Mouse (Mus musculus) embryonic facial prominence, embryonic 13.5 days (tissue): ENCODE measurements around the gene Psmd5. TPM values are rescaled to one million over a fixed set of nuclear protein-coding genes. Genes with fewer than 3 reads are reported as not detected.

Experiments used
- ATAC-seq: fragments of 200-750 bp; cut with Nextera tagmentation; 2 replicates; pipeline ENCODE4 v1.8.0; 2017; ENCODE audit warnings: low read depth; ENCODE audit not compliant: insufficient number of reproducible peaks, insufficient read depth, low FRiP score, low TSS enrichment
- H3K27ac ChIP-seq: fragments of 300-500 bp; sonication (generic); 2 replicates; pipeline ENCODE4 v1.5.1; 2015; ENCODE audit warnings: moderate library complexity, mild to moderate bottlenecking, inconsistent platforms
- H3K27me3 ChIP-seq: fragments of 300-500 bp; sonication (generic); 2 replicates; pipeline ENCODE4 v1.6.1; 2015; ENCODE audit warnings: mild to moderate bottlenecking, inconsistent platforms
- H3K36me3 ChIP-seq: fragments of 300-500 bp; sonication (generic); 2 replicates; pipeline ENCODE4 v1.6.1; 2015; ENCODE audit warnings: mild to moderate bottlenecking, inconsistent platforms
- H3K4me1 ChIP-seq: fragments of 300-500 bp; sonication (generic); 2 replicates; pipeline ENCODE4 v1.6.1; 2015; ENCODE audit warnings: inconsistent platforms
- H3K4me2 ChIP-seq: fragments of 300-500 bp; sonication (generic); 2 replicates; pipeline ENCODE4 v1.6.1; 2015; ENCODE audit warnings: moderate library complexity, mild to moderate bottlenecking, inconsistent platforms
- H3K4me3 ChIP-seq: fragments of 300-500 bp; sonication (generic); 2 replicates; pipeline ENCODE4 v1.5.1; 2015; ENCODE audit warnings: mild to moderate bottlenecking, inconsistent platforms
- H3K9ac ChIP-seq: fragments of 300-500 bp; sonication (generic); 2 replicates; pipeline ENCODE4 v1.6.1; 2015; ENCODE audit warnings: mild to moderate bottlenecking, inconsistent platforms
- H3K9me3 ChIP-seq: fragments of 300-500 bp; sonication (generic); 2 replicates; pipeline ENCODE4 v1.6.1; 2016; ENCODE audit warnings: inconsistent platforms
- WGBS: fragments of 180-500 bp; shearing (Covaris S2); methylation state at CpG from one replicate; pipeline ENCODE4 v1.1.7; 2015; ENCODE audit warnings: mixed read lengths; 5-methylcytosine and 5-hydroxymethylcytosine counted together
- polyA plus RNA-seq: library from polyadenylated mRNA; unstranded; fragments of >200 nt; fragmentation: Nextera tagmentation; extraction: Ambion mirVana; gene quantifications from 2 replicates; pipeline ENCODE4 v1.2.1, GENCODE M21; 2015

The Psmd5 gene
- polyA plus RNA-seq, 1 experiment from 2014 or later = 101 TPM

DNA sequence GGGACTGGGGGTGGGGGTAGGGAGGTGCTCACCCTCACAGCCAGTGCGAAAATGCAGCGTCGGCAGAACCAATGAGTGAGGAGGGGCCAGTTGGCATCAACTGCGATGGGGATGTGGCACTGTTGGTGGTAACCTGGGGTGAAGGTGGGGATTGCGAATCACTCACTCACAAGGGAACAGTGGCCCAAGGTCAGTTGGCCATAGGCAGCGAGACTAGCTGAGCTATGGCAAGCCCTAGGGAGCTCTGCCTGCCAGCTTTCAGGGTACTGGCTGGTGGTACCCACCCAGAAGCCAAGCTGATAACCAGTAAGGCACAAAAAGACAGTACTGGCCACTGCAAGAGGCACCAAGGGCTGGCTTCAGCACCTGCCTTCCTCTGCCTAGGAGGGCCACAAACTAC is 31.7 kb upstream of the Psmd5 start:
- no peaks in the 10 kb centered on the region for H3K36me3 ChIP-seq
- no peak overlapping the region for H3K9ac ChIP-seq
- no peaks in the 10 kb centered on the region for H3K9me3 ChIP-seq
- no peak overlapping the region for H3K4me3 ChIP-seq
- peaks cover 14% of the 10 kb centered on the region for H3K4me1 ChIP-seq
- no peak overlapping the region for H3K27ac ChIP-seq
- peaks cover 14% of the 10 kb centered on the region for H3K27me3 ChIP-seq
- H3K4me2 ChIP-seq = no peak overlapping the region
- ATAC-seq = no peak
- WGBS = 68% methylated on average over 6 of the region's 6 CpGs

DNA sequence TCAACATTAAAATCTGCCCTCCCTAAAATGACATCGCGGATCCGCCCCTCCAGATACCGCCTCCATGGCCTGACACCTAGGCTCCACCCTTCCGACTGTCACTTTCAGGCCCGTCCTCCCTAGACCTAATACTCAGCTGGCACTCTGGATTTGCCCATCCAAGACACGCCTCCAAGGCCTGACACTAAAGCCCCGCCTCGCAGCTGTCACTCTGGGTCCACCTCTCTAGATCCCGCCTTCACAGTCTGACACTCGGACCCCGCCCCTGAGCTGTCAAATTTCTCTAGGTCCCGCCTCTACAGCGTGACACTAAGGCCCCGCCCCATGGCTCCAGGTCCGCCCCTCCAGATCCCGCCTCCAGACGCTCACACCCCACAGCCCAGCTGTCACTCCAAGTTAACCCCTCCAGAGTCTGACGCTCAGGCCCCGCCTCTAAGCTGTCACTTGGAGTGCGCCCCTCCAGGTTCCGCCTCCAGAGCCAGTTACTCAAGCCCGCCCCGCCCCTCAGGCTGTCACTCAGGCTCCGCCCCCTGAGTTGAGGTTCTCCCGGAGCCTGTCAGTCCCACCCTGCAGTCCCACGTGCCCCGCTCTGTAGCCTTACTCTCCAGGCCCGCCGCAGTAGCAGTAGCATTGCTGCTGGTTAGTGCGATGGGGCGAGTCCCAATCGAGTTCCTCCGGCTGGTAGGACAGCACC is 30.2 kb upstream of the Psmd5 start:
- no peaks in the 10 kb centered on the region for H3K9me3 ChIP-seq
- H3K27ac ChIP-seq = no peak overlapping the region
- ATAC-seq = peak; percentile 94
- H3K9ac ChIP-seq = 0 out of 2 replicates have a peak overlapping the region, but pooled peaks have one; percentile 46
- H3K36me3 ChIP-seq = no peaks in the 10 kb centered on the region
- peak overlapping the region; percentile 60 for H3K4me2 ChIP-seq
- peaks cover 7% of the 10 kb centered on the region for H3K27me3 ChIP-seq
- H3K4me1 ChIP-seq = peaks cover 14% of the 10 kb centered on the region
- whole genome bisulfite sequencing = under 1% methylated on average over 34 of the region's 34 CpGs
- peak overlapping the region; percentile 36 for H3K4me3 ChIP-seq

DNA sequence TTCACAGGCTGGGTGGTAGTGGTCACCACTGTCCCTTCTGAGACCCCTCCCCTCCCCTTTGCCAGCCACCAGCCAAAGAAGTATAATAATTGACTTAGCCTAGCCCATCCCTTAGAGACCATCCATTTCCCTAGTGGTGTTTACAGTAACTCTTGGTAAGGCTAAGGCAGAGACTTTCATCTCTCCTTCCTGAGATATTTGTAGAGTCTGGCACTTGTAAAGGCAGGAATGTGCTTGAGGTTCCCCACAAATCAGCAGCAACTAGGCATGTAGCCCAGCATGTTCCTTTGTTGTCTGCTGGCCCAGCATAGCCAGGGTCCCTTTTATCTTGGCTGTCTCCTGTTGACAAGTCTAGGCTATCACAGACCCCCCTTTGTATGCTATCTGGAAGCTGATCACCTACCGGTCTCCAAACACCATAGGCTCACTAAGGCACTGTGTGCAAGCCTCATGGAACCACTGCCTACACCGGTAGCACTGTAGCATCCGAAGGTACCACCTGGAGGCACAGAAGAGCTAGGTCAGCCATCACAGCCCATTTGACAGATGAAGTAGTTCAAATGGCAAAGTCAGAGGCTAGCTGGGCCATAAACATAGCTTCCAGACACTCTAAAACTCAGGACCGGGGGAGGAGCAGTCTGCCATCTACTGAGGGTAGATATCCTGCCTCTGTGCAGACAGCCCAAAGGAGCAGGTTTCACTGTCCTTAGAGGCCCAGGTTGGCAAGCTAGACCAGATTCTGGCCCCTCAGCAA is 29.1 kb upstream of the Psmd5 start:
- no peaks in the 10 kb centered on the region for H3K9me3 ChIP-seq
- WGBS = 77% methylated on average over 4 of the region's 4 CpGs

DNA sequence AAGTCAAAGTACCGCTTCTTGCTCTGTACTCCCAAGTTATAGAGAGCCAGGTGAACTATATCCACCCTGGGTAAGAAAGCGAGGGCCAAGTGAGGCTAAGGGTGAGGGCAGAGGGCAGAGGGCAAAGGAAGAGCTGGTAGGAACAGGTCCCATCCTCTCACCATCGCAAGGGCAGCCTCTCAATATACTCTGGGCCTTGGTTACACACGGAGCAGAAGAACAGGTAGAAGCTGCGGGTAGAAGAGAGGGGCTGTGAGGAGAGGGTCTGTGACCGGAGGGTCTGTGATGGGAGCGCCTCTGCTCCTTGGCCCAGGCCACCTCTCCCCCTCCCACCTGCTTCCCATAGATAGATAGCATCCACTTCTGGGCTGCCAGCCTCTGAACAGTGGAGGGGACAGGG is 28.4 kb upstream of the Psmd5 start:
- 86% methylated on average over 7 of the region's 7 CpGs for WGBS
- no peak for ATAC-seq
- H3K36me3 ChIP-seq = no peaks in the 10 kb centered on the region

More for the DNA sequence above, 29.1 kb upstream of the Psmd5 start:
- Histone ChIP-seq H3K4me1 (peaks cover 14% of the 10 kb centered on the region), H3K4me2 (0 out of 2 replicates have a peak overlapping the region, but pooled peaks have one; percentile 60), H3K4me3 (no peak overlapping the region), H3K9ac (no peak overlapping the region), H3K36me3 (no peaks in the 10 kb centered on the region), H3K27ac (no peak overlapping the region), H3K27me3 (peaks cover 3% of the 10 kb centered on the region; the same call in 1 of the 2 replicates)
- no peak for ATAC-seq

DNA sequence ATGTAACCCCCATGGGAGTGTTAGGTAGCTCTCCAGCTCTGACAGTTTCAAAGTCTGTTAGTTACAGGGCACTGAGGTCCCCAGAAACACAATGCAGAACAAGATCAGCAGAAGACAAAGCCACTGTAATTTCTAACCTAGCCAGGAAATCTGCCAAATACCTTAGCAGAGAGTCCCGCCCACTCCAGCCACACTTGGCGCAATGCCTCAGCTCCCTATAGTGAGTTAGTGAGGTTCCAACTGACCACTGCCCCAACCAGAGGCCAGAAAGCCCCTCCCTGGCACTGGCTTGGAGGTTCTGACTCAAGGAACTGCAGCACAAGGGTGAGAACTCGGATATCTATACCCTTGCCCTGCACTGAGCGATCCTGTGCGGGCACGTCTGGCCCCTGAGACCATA is 28.0 kb upstream of the Psmd5 start:
- Histone ChIP-seq H3K9me3 (no peaks in the 10 kb centered on the region), H3K4me2 (no peak overlapping the region), H3K36me3 (no peaks in the 10 kb centered on the region), H3K27ac (no peak overlapping the region), H3K9ac (no peak overlapping the region), H3K4me1 (peaks cover 14% of the 10 kb centered on the region), H3K4me3 (no peak overlapping the region), H3K27me3 (no peaks in the 10 kb centered on the region; the same call in 1 of the 2 replicates)
- WGBS = 80% methylated on average over 6 of the region's 6 CpGs
- no peak for ATAC-seq

More for the DNA sequence above, 28.4 kb upstream of the Psmd5 start:
- Histone ChIP-seq H3K4me3 (no peak overlapping the region), H3K9me3 (no peaks in the 10 kb centered on the region), H3K27ac (no peak overlapping the region), H3K27me3 (peaks cover 3% of the 10 kb centered on the region; the same call in 1 of the 2 replicates), H3K4me1 (peaks cover 14% of the 10 kb centered on the region), H3K9ac (no peak overlapping the region), H3K4me2 (no peak overlapping the region)

DNA sequence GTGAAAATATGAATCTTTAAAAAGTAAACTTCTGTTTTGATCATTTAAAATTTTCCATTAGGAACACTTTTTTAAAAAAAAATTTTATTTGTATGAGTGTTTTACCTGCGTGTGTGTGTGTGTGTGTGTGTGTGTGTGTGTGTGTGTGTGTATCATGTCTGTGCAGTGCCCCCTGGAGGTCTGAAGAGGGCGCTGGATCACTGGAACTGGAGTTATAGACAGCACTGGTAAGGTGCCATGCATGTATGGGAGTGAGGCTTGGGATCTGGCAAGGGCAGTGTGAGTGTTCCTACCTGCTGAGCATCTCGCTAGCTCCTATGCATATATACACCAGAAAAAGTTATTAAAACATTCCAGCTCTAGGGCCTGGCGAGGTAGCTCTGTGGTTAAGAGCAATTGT is 27.0 kb upstream of the Psmd5 start:
- Histone ChIP-seq H3K4me3 (no peak overlapping the region), H3K27ac (no peak overlapping the region), H3K27me3 (no peaks in the 10 kb centered on the region; the same call in 1 of the 2 replicates), H3K4me2 (no peak overlapping the region), H3K9me3 (no peaks in the 10 kb centered on the region), H3K9ac (no peak overlapping the region), H3K36me3 (no peaks in the 10 kb centered on the region), H3K4me1 (peaks cover 14% of the 10 kb centered on the region)
- 71% methylated on average over 4 of the region's 4 CpGs for WGBS
- no peak for ATAC-seq

DNA sequence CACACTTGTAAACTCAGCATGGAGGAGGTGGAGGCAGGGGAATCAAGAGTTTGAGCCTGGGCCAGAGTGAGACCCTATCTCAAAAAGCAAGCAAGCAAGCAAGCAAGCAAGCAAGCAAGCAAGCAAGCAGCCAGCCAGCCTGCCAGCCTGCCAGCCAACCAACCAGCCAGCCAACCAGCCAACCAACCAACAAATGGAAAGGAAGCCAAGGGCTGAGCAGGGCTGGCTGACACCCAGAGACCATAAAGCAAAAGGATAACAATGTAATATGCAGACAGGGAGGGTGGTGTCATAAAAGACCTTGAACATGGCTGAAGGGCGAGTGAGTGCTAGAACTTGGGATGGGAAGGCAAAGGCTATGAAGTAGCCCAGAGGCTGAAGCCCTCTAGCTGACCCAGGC is 25.6 kb upstream of the Psmd5 start:
- no peak for ATAC-seq
- no peaks in the 10 kb centered on the region for H3K36me3 ChIP-seq
- H3K27ac ChIP-seq = no peak overlapping the region
- no peaks in the 10 kb centered on the region for H3K27me3 ChIP-seq
- WGBS = 86% methylated on average over 1 of the region's 1 CpGs
- no peak overlapping the region for H3K4me3 ChIP-seq
- H3K4me1 ChIP-seq = peaks cover 13% of the 10 kb centered on the region
- H3K4me2 ChIP-seq = no peak overlapping the region
- no peak overlapping the region for H3K9ac ChIP-seq
- H3K9me3 ChIP-seq = no peaks in the 10 kb centered on the region

DNA sequence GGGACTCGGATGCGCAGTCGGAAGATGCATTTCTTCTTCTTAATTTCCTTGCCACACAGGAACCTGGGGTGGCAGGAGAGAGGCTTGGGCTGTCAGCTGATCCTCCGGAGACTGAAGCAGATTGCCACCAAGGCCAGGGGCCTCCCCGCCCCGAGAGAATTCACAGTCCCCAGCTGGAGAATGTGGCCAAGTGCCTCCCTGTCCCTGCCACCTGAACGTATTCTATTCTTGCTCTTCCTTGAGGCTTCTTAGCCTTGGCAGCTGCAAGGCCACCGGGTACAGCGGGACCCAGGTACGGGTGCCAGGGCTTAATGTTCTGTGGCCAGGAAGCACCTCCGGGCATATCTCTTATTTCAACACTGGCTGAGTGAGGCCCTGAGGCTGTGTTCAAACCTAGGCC is 24.9 kb upstream of the Psmd5 start:
- Histone ChIP-seq H3K4me2 (no peak overlapping the region), H3K27me3 (no peaks in the 10 kb centered on the region), H3K9me3 (no peaks in the 10 kb centered on the region), H3K9ac (no peak overlapping the region), H3K4me3 (no peak overlapping the region), H3K4me1 (peaks cover 9% of the 10 kb centered on the region), H3K36me3 (no peaks in the 10 kb centered on the region), H3K27ac (no peak overlapping the region)
- WGBS = 77% methylated on average over 11 of the region's 11 CpGs
- ATAC-seq = no peak

DNA sequence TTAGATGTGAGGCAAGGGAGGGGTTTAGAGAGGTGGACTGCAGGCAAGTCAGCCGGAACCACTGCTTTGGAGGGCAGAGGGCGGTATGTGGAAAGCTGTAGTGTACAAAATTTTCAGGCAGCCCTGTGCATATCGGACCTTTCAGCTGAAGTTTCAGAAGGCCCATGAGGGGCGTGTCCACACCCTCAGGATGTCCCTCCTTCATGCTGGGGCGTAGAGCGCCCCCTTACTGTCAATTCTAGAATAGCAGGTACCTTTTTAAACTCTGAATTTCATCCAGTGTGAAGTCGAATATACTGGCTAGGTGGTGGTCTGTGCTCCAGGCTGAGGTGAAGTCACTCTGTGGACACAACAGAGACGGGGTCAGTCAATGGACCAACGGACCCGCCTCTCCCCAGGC is 23.1 kb upstream of the Psmd5 start:
- H3K27ac ChIP-seq = no peak overlapping the region
- H3K27me3 ChIP-seq = no peaks in the 10 kb centered on the region
- H3K9ac ChIP-seq = 0 out of 2 replicates have a peak overlapping the region, but pooled peaks have one; percentile 12
- no peak overlapping the region for H3K4me2 ChIP-seq
- no peak overlapping the region for H3K4me3 ChIP-seq
- no peak for ATAC-seq
- no peaks in the 10 kb centered on the region for H3K4me1 ChIP-seq
- 20% methylated on average over 10 of the region's 10 CpGs for WGBS
- H3K9me3 ChIP-seq = no peaks in the 10 kb centered on the region
- no peaks in the 10 kb centered on the region for H3K36me3 ChIP-seq

DNA sequence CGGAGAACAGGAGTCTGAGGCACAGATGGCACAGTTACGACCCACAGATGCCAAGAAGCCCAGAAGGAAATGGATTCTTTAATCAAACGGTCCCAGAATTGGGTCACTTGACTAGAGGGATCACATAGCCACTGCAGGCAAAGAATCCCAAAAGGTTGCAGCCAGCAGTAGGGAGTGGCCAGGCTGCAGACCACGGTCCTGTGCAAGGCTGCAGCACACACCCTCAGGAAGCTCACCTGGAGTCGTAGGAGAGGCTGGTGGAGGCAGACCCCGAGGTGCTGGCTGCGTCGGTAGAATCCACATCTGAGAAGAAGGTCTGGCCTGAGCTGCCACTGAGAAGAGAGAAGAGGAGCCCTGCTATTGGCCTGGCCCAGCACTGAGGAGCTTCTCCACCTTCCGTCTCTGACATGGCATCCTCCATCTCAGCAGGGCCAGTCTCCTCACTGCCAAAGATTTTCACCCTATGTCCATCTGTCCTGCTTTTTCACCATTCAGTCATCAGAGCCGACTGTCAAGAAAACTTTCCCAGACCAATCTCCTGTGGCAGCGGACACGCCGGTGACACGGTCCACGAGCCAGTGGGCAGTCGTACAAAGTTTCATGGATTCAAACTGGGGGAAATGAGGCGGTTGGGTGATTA is 22.2 kb upstream of the Psmd5 start:
- H3K9ac ChIP-seq = no peak overlapping the region

DNA sequence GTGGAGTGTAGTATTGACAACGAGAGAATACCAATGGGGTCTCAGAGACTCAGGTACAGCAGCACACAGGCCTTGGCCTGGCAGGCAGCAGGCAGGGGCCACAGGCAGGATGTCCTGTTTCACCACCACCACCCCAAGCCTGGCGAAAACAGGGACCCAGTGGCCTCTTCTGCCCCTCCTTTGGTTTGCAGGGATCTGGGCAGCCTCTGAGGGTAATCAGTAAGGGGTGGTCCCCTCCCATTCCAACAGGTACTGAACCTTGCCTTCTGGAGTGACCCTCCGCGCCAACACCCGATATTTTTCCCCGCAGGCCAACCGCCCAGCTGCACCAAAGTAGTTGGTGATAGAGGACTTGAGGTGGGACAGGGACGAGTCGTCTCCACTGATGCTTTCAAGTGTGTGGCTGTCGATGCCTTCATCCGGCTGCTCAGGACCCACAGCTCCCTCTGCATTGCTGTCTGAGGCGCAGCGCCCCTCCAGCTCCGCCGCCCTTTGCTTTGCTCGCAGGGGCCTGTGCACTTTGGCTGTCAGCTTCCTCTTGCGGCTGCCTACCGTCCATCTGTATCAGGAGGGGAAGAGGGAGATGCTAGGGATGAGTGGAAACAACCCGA is 20.8 kb upstream of the Psmd5 start:
- Histone ChIP-seq H3K27ac (no peak overlapping the region), H3K9ac (no peak overlapping the region), H3K27me3 (no peaks in the 10 kb centered on the region), H3K36me3 (no peaks in the 10 kb centered on the region), H3K4me1 (no peaks in the 10 kb centered on the region), H3K4me2 (no peak overlapping the region), H3K9me3 (no peaks in the 10 kb centered on the region), H3K4me3 (no peak overlapping the region)
- no peak for ATAC-seq
- WGBS = 78% methylated on average over 19 of the region's 19 CpGs

More for the DNA sequence above, 22.2 kb upstream of the Psmd5 start:
- H3K27me3 ChIP-seq = no peaks in the 10 kb centered on the region
- H3K4me3 ChIP-seq = no peak overlapping the region
- no peaks in the 10 kb centered on the region for H3K4me1 ChIP-seq
- H3K4me2 ChIP-seq = no peak overlapping the region
- no peaks in the 10 kb centered on the region for H3K9me3 ChIP-seq
- no peak overlapping the region for H3K27ac ChIP-seq
- H3K36me3 ChIP-seq = no peaks in the 10 kb centered on the region
- ATAC-seq = no peak
- WGBS = 76% methylated on average over 17 of the region's 17 CpGs
